In the genomic region with DNA sequence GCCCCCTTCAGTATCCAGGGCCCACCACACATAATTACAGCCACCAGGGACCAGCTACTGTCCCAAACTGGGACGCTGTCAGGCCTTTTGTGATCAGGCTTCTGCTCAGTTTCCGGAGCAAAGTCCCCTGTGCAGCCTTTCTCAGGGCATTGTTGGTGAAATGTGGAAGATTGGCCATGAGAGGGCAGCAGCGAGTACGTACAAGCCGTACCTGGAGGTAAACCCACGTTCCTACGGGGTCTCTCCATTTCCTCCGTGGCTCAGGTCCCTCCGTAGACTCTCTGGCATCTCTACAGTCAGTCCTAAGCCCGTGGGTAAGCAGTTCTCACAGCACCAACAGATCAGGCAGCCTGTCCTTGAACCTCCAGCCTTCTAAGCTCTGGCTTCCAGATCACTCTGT, we compare ENCODE assay signal across 8 mouse cellular contexts. TPM values are rescaled to one million over a fixed set of nuclear protein-coding genes. Genes with fewer than 3 reads are reported as not detected.
DNase-seq lines count a peak whose midpoint lies in the region; ATAC-seq and TF ChIP-seq lines count a peak whose summit lies in the region.

No protein-coding gene starts in this region.

- peak; percentile 24 for DNase-seq in kidney, adult 11 months
- DNase-seq in induced T-regulatory cell, adult 2 months (ENCODE audit: low read depth) = peak; percentile 82
- DNase-seq in thymus, adult 18-20 months = peak; percentile 42 to 44

- TF ChIP-seq CTCF in bone marrow macrophage, adult 2 months (IDR thresholded peaks at IDR 0.05; ENCODE audit: low read depth, low read length) = peak; percentile 79

- no peaks in the 10 kb centered on the region; the same call in 1 of the 2 replicates for H3K27me3 ChIP-seq in kidney, embryonic 14.5 days (ENCODE audit: control insufficient read depth, insufficient read depth, low read length)
- H3K27me3 ChIP-seq in forebrain, embryonic 16.5 days (replicated peaks; ENCODE audit: control insufficient read depth, insufficient read depth, low read length) = no peaks in the 10 kb centered on the region
- peaks cover 13% of the 10 kb centered on the region for H3K27me3 ChIP-seq in limb, embryonic 13.5 days
- no peaks in the 10 kb centered on the region for H3K27me3 ChIP-seq in midbrain, embryonic 16.5 days (ENCODE audit: control insufficient read depth, insufficient read depth, low read depth, low read length)

- no peak overlapping the region for H3K4me2 ChIP-seq in kidney, embryonic 14.5 days (replicated peaks; ENCODE audit: low read depth, low read length)
- peak overlapping the region; percentile 35 for H3K4me2 ChIP-seq in forebrain, embryonic 16.5 days (ENCODE audit: low read length)
- H3K4me2 ChIP-seq in limb, embryonic 13.5 days (replicated peaks) = peak overlapping the region; percentile 46
- peak overlapping the region; percentile 21 for H3K4me2 ChIP-seq in midbrain, embryonic 16.5 days (ENCODE audit: low read length)

- WGBS in kidney, embryonic 14.5 days = 3% methylated on average over 10 of the region's 10 CpGs
- WGBS in forebrain, embryonic 16.5 days = 1% methylated on average over 10 of the region's 10 CpGs
- 7% methylated on average over 10 of the region's 10 CpGs for whole genome bisulfite sequencing in limb, embryonic 13.5 days
- WGBS in midbrain, embryonic 16.5 days = under 1% methylated on average over 10 of the region's 10 CpGs

- H3K4me1 ChIP-seq in kidney, embryonic 14.5 days (ENCODE audit: control insufficient read depth, insufficient read depth, low read length) = peaks cover 14% of the 10 kb centered on the region
- H3K4me1 ChIP-seq in bone marrow macrophage, adult 2 months (ENCODE audit: control insufficient read depth, insufficient read depth, low read length) = no peaks in the 10 kb centered on the region
- H3K4me1 ChIP-seq in forebrain, embryonic 16.5 days (replicated peaks; ENCODE audit: control insufficient read depth, insufficient read depth, low read length) = peaks cover 49% of the 10 kb centered on the region
- peaks cover 35% of the 10 kb centered on the region for H3K4me1 ChIP-seq in limb, embryonic 13.5 days
- H3K4me1 ChIP-seq in midbrain, embryonic 16.5 days (ENCODE audit: control insufficient read depth, insufficient read depth, low read length) = peaks cover 55% of the 10 kb centered on the region

- no peaks in the 10 kb centered on the region for H3K36me3 ChIP-seq in kidney, embryonic 14.5 days (ENCODE audit: control insufficient read depth, insufficient read depth, low read length)
- peaks cover 3% of the 10 kb centered on the region; the same call in 1 of the 2 replicates for H3K36me3 ChIP-seq in forebrain, embryonic 16.5 days (ENCODE audit: control insufficient read depth, insufficient read depth)
- H3K36me3 ChIP-seq in limb, embryonic 13.5 days = no peaks in the 10 kb centered on the region
- peaks cover 8% of the 10 kb centered on the region for H3K36me3 ChIP-seq in midbrain, embryonic 16.5 days (ENCODE audit: control insufficient read depth, insufficient read depth, low read length)

- no peaks in the 10 kb centered on the region for H3K9me3 ChIP-seq in kidney, embryonic 14.5 days (ENCODE audit: control insufficient read depth, low read length)
- H3K9me3 ChIP-seq in forebrain, embryonic 16.5 days (ENCODE audit: control insufficient read depth, low read length) = no peaks in the 10 kb centered on the region
- no peaks in the 10 kb centered on the region for H3K9me3 ChIP-seq in limb, embryonic 13.5 days
- H3K9me3 ChIP-seq in midbrain, embryonic 16.5 days (replicated peaks; ENCODE audit: control insufficient read depth, low read length, poor library complexity, severe bottlenecking) = no peaks in the 10 kb centered on the region

- no peak overlapping the region for H3K9ac ChIP-seq in kidney, embryonic 14.5 days (ENCODE audit: low read depth, low read length)
- H3K9ac ChIP-seq in forebrain, embryonic 16.5 days (replicated peaks; ENCODE audit: low read depth, low read length) = peak overlapping the region; percentile 46
- 0 out of 2 replicates have a peak overlapping the region, but pooled peaks have one; percentile 36 for H3K9ac ChIP-seq in limb, embryonic 13.5 days
- 0 out of 2 replicates have a peak overlapping the region, but pooled peaks have one; percentile 39 for H3K9ac ChIP-seq in midbrain, embryonic 16.5 days (ENCODE audit: low read depth, low read length)

- no peak overlapping the region for H3K4me3 ChIP-seq in kidney, embryonic 14.5 days (ENCODE audit: low read length)
- no peak overlapping the region for H3K4me3 ChIP-seq in bone marrow macrophage, adult 2 months (ENCODE audit: insufficient read depth, low read length)
- H3K4me3 ChIP-seq in forebrain, embryonic 16.5 days (replicated peaks; ENCODE audit: low read length) = no peak overlapping the region
- H3K4me3 ChIP-seq in limb, embryonic 13.5 days = no peak overlapping the region
- H3K4me3 ChIP-seq in midbrain, embryonic 16.5 days (ENCODE audit: low read depth, low read length) = no peak overlapping the region

- ATAC-seq in kidney, embryonic 14.5 days (ENCODE audit: low FRiP score, low TSS enrichment) = no peak
- ATAC-seq in forebrain, embryonic 16.5 days = peak; percentile 24
- ATAC-seq in limb, embryonic 13.5 days (ENCODE audit: low FRiP score, low read depth) = no peak
- ATAC-seq in midbrain, embryonic 16.5 days = peak; percentile 22

- TF ChIP-seq POLR2A in bone marrow macrophage, adult 2 months (IDR thresholded peaks at IDR 0.05; ENCODE audit: borderline replicate concordance, low read depth, low read length) = no peak

- H3K27ac ChIP-seq in kidney, embryonic 14.5 days (ENCODE audit: low read depth, low read length) = no peak overlapping the region
- no peak overlapping the region for H3K27ac ChIP-seq in bone marrow macrophage, adult 2 months (ENCODE audit: insufficient read depth, low read depth, low read length)
- peak overlapping the region; percentile 70 for H3K27ac ChIP-seq in forebrain, embryonic 16.5 days (ENCODE audit: low read length)
- H3K27ac ChIP-seq in limb, embryonic 13.5 days = no peak overlapping the region
- peak overlapping the region; percentile 63 for H3K27ac ChIP-seq in midbrain, embryonic 16.5 days (ENCODE audit: low read length)

RNA-seq across cellular contexts. Expression of a gene that starts 37.9 kb away (rescaled TPM):
- polyA plus RNA-seq in kidney, embryonic 14.5 days (2014; fragmentation: Nextera tagmentation; extraction: Ambion mirVana) = 0.83 and 1.4 TPM in 2 replicates
- 3.0 and 4.7 TPM in 2 replicates for polyA plus RNA-seq in bone marrow macrophage, adult 2 months (2012; ENCODE audit: insufficient read depth, insufficient read length, missing spikeins)
- 0.75 and 1.4 TPM in 2 replicates for polyA plus RNA-seq in forebrain, embryonic 16.5 days (2015; fragmentation: Nextera tagmentation; extraction: Ambion mirVana)
- polyA plus RNA-seq in limb, embryonic 13.5 days (2015; fragmentation: Nextera tagmentation; extraction: Ambion mirVana) = 0.98 and 1.1 TPM in 2 replicates
- polyA plus RNA-seq in midbrain, embryonic 16.5 days (2015; fragmentation: Nextera tagmentation; extraction: Ambion mirVana) = 1.0 and 1.6 TPM in 2 replicates

RNA-seq across cellular contexts. Expression of a gene that starts 41.2 kb away (rescaled TPM):
- polyA plus RNA-seq in kidney, embryonic 14.5 days (2014; fragmentation: Nextera tagmentation; extraction: Ambion mirVana) = 0.83 and 1.0 TPM in 2 replicates
- not detected in 2 replicates for polyA plus RNA-seq in bone marrow macrophage, adult 2 months (2012; ENCODE audit: insufficient read depth, insufficient read length, missing spikeins)
- 4.6 and 5.8 TPM in 2 replicates for polyA plus RNA-seq in forebrain, embryonic 16.5 days (2015; fragmentation: Nextera tagmentation; extraction: Ambion mirVana)
- polyA plus RNA-seq in limb, embryonic 13.5 days (2015; fragmentation: Nextera tagmentation; extraction: Ambion mirVana) = 0.96 and 1.5 TPM in 2 replicates
- polyA plus RNA-seq in midbrain, embryonic 16.5 days (2015; fragmentation: Nextera tagmentation; extraction: Ambion mirVana) = 5.1 and 5.8 TPM in 2 replicates

Comparison
In these comparisons a context has a peak if more than half of its experiments do, and no peak if none do; other contexts are left out.
1. DNase-seq: peak in every context shown above with its lines; median percentile 82 in induced T-regulatory cell, adult 2 months; 43 in thymus, adult 18-20 months; 24 in kidney, adult 11 months.
2. ATAC-seq: peak in forebrain, embryonic 16.5 days (single experiment) and midbrain, embryonic 16.5 days (single experiment); none in kidney, embryonic 14.5 days (single experiment) and limb, embryonic 13.5 days (single experiment).
3. H3K27ac ChIP-seq: peak in forebrain, embryonic 16.5 days (single experiment) and midbrain, embryonic 16.5 days (single experiment); none in kidney, embryonic 14.5 days (single experiment), bone marrow macrophage, adult 2 months (single experiment) and limb, embryonic 13.5 days (single experiment).